Mouse (Mus musculus) embryo, embryonic 9.5 days (tissue): ENCODE measurements around the gene Il1f9.
A peak's percentile ranks its signal among the peaks of the same experiment; 100 is the strongest.
"Not testable (repeated sequence)": the region's sequence is repeated elsewhere in the genome, so short reads cannot be mapped to it uniquely, and the experiment has no call there.

Experiments
- DNase-seq: peaks from one replicate; pipeline ENCODE4 v3.0.0-alpha.2; 2017; ENCODE audit errors: extremely low spot score

Il1f9 gene

DNA sequence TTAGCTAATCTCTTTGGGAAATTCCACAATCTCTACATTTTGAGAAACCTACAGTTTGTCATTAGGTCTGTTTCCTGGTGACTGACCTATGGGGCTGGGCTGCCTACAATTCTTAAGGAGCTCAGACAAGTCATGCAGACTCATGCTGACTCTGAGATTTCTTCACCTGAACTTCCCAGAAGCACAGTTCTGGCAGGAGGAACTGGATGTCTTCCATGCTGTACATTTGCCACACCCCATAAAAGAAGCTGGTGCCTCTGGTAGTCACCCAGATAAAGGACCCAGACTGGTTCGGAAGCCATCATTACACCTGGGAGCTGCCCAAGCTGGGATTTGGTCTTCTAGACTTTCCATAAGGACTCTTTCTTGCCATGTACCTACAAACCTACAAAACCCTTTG is at the start of gene Il1f9:
Il1f9 (plus strand) TSS at position 301 of the 400 bp plus-strand sequence.
- no peak for DNase-seq

DNA sequence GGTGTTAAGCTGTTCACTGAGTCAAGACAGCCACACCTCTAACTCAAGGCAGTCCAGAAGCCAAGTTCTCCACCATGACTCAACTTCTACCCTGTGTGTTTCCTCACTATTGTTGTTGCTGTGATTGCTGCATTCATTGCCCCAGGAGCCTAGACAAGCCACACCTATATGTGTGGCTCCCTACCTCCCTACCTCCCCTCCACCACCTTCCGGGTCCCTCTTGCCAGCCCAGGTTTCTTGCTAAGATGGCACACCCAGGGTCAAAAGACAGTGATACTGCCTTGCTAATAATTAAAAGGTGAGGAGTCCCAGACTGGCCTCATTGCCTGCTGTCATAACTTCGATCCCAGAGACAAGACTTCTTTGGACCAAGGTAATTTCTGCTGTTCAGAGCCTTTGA is 33.4 kb upstream of the Il1f9 start, which contains the start of gene Il1f8:
Il1f8 (plus strand) TSS at position 301 of the 400 bp plus-strand sequence.
- no peak for DNase-seq

DNA sequence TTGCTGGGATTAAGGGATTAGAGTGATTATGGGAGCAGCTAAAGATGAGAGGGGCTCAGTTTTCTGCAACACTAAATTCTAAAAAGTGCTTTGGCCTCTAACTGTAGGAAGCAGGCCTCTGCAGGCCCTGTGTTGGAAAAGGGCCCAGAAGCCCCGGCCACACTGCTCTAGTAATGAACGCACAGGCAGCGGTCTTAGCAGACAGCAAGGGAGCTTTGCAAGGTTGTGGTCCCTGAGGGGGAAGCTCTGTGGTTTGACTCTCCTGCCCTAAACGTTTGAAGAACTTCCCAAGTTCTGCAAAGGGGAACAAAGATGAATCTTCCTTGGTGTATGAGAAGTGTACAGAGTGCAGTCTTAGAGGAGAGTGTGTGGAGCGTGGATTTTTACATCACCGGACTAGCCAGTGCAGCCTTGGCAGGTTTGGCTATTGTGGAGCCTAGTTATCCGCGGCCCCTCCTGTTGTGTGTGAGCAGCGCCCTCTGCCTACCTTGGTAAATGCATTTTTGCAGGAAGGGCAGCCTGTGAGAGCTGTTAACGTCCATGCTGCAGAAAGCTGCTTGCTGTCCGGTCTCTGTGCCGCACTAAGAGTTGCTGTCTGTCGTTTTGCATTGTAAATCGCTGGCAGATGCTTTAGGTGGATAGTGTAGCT is 4.5 kb upstream of the Il1f9 start:
- peak; percentile 57 for DNase-seq

DNA sequence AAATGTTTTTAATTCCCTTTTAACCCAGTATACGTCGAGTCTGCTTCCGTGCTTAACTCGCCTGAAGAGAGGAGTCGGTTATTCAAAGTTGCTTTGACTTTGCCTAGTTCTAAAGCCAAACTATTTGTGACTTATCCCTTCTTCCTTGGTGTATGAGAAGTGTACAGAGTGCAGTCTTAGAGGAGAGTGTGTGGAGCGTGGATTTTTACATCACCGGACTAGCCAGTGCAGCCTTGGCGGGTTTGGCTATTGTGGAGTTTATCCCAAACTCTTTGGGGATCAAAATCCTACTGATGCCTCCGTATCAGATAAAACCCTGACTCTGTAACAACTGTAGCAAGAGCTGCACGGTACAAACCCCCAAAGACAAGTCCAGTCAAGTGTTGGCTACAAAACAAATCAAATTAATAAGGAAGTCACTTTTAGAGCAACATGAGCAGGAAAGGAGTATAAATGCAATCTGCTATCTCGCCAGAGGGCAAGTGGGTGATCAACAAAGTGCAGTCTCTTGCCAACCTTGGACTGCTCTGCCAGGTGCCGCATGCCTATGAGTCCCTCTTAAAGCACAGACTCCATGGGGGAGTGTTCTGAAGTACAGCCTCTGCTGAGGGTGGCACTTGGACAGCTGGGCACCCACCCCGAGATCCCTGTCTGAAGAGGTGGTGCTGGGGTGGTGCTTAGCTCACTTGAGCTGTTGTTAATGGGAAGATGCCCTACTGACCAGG is 3.7 kb upstream of the Il1f9 start:
- not testable (repeated sequence) for DNase-seq

DNA sequence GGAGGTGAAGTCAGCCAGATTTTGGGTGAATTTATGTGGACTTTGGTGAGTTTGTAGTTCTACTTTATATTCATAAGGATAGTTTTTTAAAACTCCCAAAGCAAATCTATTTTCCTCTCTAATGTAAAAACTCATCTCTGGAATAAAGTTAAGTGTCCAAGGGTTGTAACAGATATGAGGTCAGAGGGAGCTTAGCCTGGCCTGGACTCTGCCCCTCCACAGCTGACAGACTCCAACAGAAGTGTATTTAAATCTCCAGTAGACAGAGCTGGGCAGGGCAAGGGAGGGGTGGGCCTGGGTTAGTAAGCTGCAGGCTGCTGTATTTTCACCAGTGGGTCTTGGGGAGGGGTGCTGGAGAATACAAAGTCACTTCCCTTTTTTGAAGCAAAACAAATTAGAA is 2.2 kb upstream of the Il1f9 start:
- DNase-seq: not testable (repeated sequence)

DNA sequence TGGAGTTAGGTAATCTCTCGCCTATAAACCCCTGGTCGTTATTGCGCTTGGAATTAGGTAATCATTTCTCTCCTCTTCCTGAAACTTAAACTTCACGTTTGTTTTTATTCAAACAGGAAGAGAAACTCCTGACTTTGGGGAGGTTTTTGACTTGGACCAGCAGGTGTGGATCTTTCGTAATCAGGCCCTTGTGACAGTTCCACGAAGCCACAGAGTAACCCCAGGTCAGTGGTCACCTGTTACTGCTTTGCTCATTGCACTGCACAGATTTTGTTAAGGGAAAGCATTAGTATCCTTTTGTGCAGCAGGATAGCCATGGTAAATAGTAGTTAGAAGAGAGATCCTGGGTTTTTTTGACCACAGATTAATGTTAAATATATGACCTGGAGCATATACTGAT is 1.3 kb downstream of the Il1f9 start:
- no peak for DNase-seq

DNA sequence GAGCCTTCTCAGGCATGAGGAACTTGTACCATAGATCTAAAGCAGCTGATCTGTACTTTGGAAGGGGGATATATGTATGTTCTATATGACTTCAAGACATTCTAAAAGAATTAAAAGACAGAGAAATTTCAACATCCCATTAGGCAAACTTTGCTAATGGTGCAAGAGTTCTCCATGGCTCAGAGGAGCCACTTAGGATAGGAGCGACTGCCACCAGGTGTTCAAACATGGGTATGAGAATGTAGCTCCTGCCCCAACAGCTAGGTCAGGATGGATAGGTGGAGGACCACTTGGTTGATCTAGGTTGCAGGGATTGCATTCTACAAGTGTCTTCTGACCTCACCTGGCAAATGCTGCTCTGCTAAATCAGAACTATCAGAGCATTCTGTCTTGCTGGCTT is 1.9 kb downstream of the Il1f9 start:
- DNase-seq: no peak

DNA sequence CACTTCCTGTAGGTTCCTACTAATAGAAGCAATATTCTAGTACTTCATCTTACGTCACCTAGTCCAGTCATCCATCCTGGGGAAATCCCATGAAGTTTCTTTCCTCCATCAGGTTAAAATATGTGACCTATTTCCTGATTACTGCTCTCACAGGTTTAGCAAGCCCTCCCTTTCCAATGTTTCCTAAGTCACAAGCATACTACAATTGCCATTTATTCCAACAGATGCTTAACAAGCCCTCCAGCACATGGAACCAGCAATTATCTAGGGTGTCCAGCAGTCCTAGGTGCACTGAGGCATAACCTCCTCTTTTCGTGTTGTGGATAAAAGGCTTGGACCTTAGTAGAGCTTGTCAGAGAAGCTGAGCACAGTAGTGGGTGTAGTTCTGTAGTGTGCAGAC is 28.8 kb downstream of the Il1f9 start, which contains the start of gene Il1f6:
Il1f6 (plus strand) TSS at position 301 of the 400 bp plus-strand sequence.
- no peak for DNase-seq

DNA sequence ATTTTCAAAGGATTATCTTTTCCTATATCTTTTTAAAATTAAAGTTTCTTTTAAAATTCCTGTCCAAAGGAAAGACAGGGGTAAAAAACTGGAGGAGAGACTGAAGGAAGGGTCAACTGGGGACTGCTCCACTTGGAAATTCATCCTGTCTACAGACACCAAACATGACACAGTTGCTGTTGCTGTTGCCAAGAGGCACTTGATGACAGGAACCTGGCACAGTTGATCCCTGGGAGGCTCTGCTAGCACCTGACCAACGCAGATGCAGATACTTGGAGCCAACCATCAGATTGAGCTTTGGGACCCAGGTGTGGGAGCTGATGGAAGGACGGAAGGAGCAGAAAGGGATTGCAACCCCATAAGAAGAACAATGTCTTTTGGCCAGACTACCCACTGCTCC is 40.9 kb downstream of the Il1f9 start:
- no peak for DNase-seq
